Mouse (Mus musculus) liver, embryonic 15.5 days (tissue): ENCODE data around the gene Ctsz. TPM values are rescaled to one million over a fixed set of nuclear protein-coding genes. Genes with fewer than 3 reads are reported as not detected.

Experiments
- ATAC-seq: fragments of 200-750 bp; cut with Nextera tagmentation; 2 replicates; pipeline ENCODE4 v1.8.0; 2017; ENCODE audit warnings: moderate number of reproducible peaks, mild to moderate bottlenecking, moderate library complexity; ENCODE audit not compliant: insufficient read depth
- H3K27ac ChIP-seq: fragments of 300-500 bp; sonication (generic); replicated peaks from 2 replicates; pipeline ENCODE4 v1.5.1; 2015; ENCODE audit warnings: mild to moderate bottlenecking, inconsistent platforms
- H3K27me3 ChIP-seq: fragments of 300-500 bp; sonication (generic); 2 replicates; pipeline ENCODE4 v1.6.1; 2015; ENCODE audit warnings: mild to moderate bottlenecking, inconsistent platforms
- H3K36me3 ChIP-seq: fragments of 300-500 bp; sonication (generic); replicated peaks from 2 replicates; pipeline ENCODE4 v1.6.1; 2015; ENCODE audit warnings: moderate library complexity, mild to moderate bottlenecking, inconsistent platforms
- H3K4me1 ChIP-seq: fragments of 300-500 bp; sonication (generic); replicated peaks from 2 replicates; pipeline ENCODE4 v1.6.1; 2015; ENCODE audit warnings: inconsistent platforms
- H3K4me2 ChIP-seq: fragments of 300-500 bp; sonication (generic); 2 replicates; pipeline ENCODE4 v1.6.1; 2015; ENCODE audit warnings: moderate library complexity, mild to moderate bottlenecking, inconsistent platforms
- H3K4me3 ChIP-seq: fragments of 300-500 bp; sonication (generic); replicated peaks from 2 replicates; pipeline ENCODE4 v1.5.1; 2015; ENCODE audit warnings: mild to moderate bottlenecking, inconsistent platforms
- H3K9ac ChIP-seq: fragments of 300-500 bp; sonication (generic); 2 replicates; pipeline ENCODE4 v1.6.1; 2015; ENCODE audit warnings: moderate library complexity, mild to moderate bottlenecking, inconsistent platforms
- H3K9me3 ChIP-seq: fragments of 300-500 bp; sonication (generic); replicated peaks from 2 replicates; pipeline ENCODE4 v1.6.1; 2016; ENCODE audit warnings: inconsistent platforms
- WGBS: fragments of 180-500 bp; shearing (Covaris S2); methylation state at CpG from one replicate; pipeline ENCODE4 v1.1.7; 2015; ENCODE audit warnings: mixed read lengths; ENCODE audit not compliant: insufficient replicate concordance; 5-methylcytosine and 5-hydroxymethylcytosine counted together
- polyA plus RNA-seq: library from polyadenylated mRNA; unstranded; fragments of >200 nt; fragmentation: Nextera tagmentation; extraction: Ambion mirVana; gene quantifications from 2 replicates; pipeline ENCODE4 v1.2.1, GENCODE M21; 2015

The Ctsz gene
- polyA plus RNA-seq, 1 experiment from 2014 or later = 122 TPM

- ATAC-seq = no peak
- Histone ChIP-seq H3K27me3 (0 out of 2 replicates have a peak, but pooled peaks cover 4% of the 10 kb centered on the region), H3K4me2 (no peak overlapping the region), H3K9ac (no peak overlapping the region), H3K27ac (no peak overlapping the region), H3K36me3 (no peaks in the 10 kb centered on the region), H3K4me1 (no peaks in the 10 kb centered on the region), H3K4me3 (no peak overlapping the region), H3K9me3 (no peaks in the 10 kb centered on the region)
- 67% methylated on average over 9 of the region's 9 CpGs for WGBS
Observed at GRCm38 (mm10) chr2:174392554-174392953, 46.3 kb downstream of the Ctsz start.

GRCm38 (mm10) chr2:174391936-174392335, 46.9 kb downstream of the Ctsz start:
- Histone ChIP-seq H3K4me3 (no peak overlapping the region), H3K4me2 (no peak overlapping the region), H3K27ac (no peak overlapping the region), H3K36me3 (no peaks in the 10 kb centered on the region), H3K9me3 (no peaks in the 10 kb centered on the region), H3K9ac (no peak overlapping the region), H3K27me3 (0 out of 2 replicates have a peak, but pooled peaks cover 4% of the 10 kb centered on the region), H3K4me1 (no peaks in the 10 kb centered on the region)
- WGBS = 76% methylated on average over 3 of the region's 3 CpGs
- no peak for ATAC-seq

- Histone ChIP-seq H3K4me1 (no peaks in the 10 kb centered on the region), H3K4me3 (no peak overlapping the region), H3K27me3 (no peaks in the 10 kb centered on the region), H3K4me2 (no peak overlapping the region), H3K9me3 (no peaks in the 10 kb centered on the region), H3K36me3 (no peaks in the 10 kb centered on the region), H3K9ac (no peak overlapping the region), H3K27ac (no peak overlapping the region)
- ATAC-seq = no peak
- 70% methylated on average over 9 of the region's 9 CpGs for WGBS
Observed at GRCm38 (mm10) chr2:174381021-174381420, 57.8 kb downstream of the Ctsz start.

Other genes starting within 250 kb of the Ctsz start
- gene Gnas, start 154.7 kb downstream of the Ctsz start, polyA plus RNA-seq = 323 and 336 TPM in 2 replicates
- 49.2 and 59.3 TPM in 2 replicates for gene Gm20721, start 92.3 kb downstream of the Ctsz start, polyA plus RNA-seq
- 71.7 and 79.6 TPM in 2 replicates for gene Nelfcd, start 23.2 kb downstream of the Ctsz start, polyA plus RNA-seq
- 23.9 and 26.9 TPM in 2 replicates for gene Tubb1, start 11.7 kb upstream of the Ctsz start, polyA plus RNA-seq
- gene Atp5e, start 25.1 kb upstream of the Ctsz start, polyA plus RNA-seq = 313 and 380 TPM in 2 replicates
- gene Prelid3b, start 34.0 kb upstream of the Ctsz start, polyA plus RNA-seq = 79.4 and 79.5 TPM in 2 replicates
- 0.01 and 0.02 TPM in 2 replicates for gene Zfp831, start 204.5 kb upstream of the Ctsz start, polyA plus RNA-seq